Mouse (Mus musculus) heart, postnatal 0 days (tissue): ENCODE results near the gene Fra10ac1. TPM values are rescaled to one million over a fixed set of nuclear protein-coding genes. Genes with fewer than 3 reads are reported as not detected.

Experiments
- ATAC-seq: fragments of 200-750 bp; cut with Nextera tagmentation; 2 replicates; pipeline ENCODE4 v1.8.0; 2017; ENCODE audit warnings: low read depth, moderate number of reproducible peaks, moderate library complexity; ENCODE audit not compliant: insufficient read depth
- DNase-seq: peaks from one replicate; pipeline ENCODE4 v3.0.0-alpha.2; 2016; ENCODE audit warnings: low spot score
- H3K27ac ChIP-seq: fragments of 300-500 bp; sonication (generic); 2 replicates; pipeline ENCODE4 v1.5.1; 2014; ENCODE audit warnings: low read depth, mild to moderate bottlenecking
- H3K27me3 ChIP-seq: fragments of 300-500 bp; sonication (generic); 2 replicates; pipeline ENCODE4 v1.6.1; 2014; ENCODE audit warnings: low read length, mixed read lengths; ENCODE audit not compliant: control insufficient read depth, insufficient read depth
- H3K36me3 ChIP-seq: fragments of 300-500 bp; sonication (generic); replicated peaks from 2 replicates; pipeline ENCODE4 v1.6.1; 2014; ENCODE audit warnings: low read length, mixed read lengths; ENCODE audit not compliant: control insufficient read depth, insufficient read depth
- H3K4me1 ChIP-seq: fragments of 300-500 bp; sonication (generic); 2 replicates; pipeline ENCODE4 v1.6.1; 2014; ENCODE audit warnings: antibody characterized with exemption; ENCODE audit not compliant: control insufficient read depth, insufficient read depth
- H3K4me2 ChIP-seq: fragments of 300-500 bp; sonication (generic); 2 replicates; pipeline ENCODE4 v1.6.1; 2014; ENCODE audit warnings: low read depth, mild to moderate bottlenecking, low read length, moderate library complexity
- H3K4me3 ChIP-seq: fragments of 300-500 bp; sonication (generic); 2 replicates; pipeline ENCODE4 v1.5.1; 2014; ENCODE audit warnings: low read depth, low read length
- H3K9ac ChIP-seq: fragments of 300-500 bp; sonication (generic); replicated peaks from 2 replicates; pipeline ENCODE4 v1.6.1; 2014; ENCODE audit warnings: low read depth, low read length, mixed read lengths
- H3K9me3 ChIP-seq: fragments of 300-500 bp; sonication (generic); replicated peaks from 2 replicates; pipeline ENCODE4 v1.6.1; 2016; ENCODE audit warnings: low read length; ENCODE audit not compliant: control insufficient read depth
- CTCF ChIP-seq: IDR thresholded peaks from 2 replicates; pipeline ENCODE4 v1.5.1; 2016; ENCODE audit warnings: antibody characterized with exemption, control low read depth, low read depth
- EP300 ChIP-seq: IDR thresholded peaks from 2 replicates; pipeline ENCODE4 v1.6.1; 2016; ENCODE audit warnings: antibody characterized with exemption, low read depth
- WGBS: fragments of 180-500 bp; shearing (Covaris S2); extraction: QIAGEN DNeasy Blood & Tissue Kit; methylation state at CpG from one replicate; pipeline ENCODE4 v1.1.7; 2014; 5-methylcytosine and 5-hydroxymethylcytosine counted together
- polyA plus RNA-seq: library from polyadenylated mRNA; unstranded; fragments of >200 nt; fragmentation: Nextera tagmentation; extraction: Ambion mirVana; gene quantifications from 2 replicates; pipeline ENCODE4 v1.2.1, GENCODE M21; 2015
- total RNA-seq: library from RNA; depleted of rRNA; stranded (reverse); fragments of >200 nt; gene quantifications from 2 replicates; pipeline ENCODE4 v1.2.3, GENCODE M21; 2014; ENCODE audit warnings: low replicate concordance

The Fra10ac1 gene
- total and polyA plus RNA-seq, 2 experiments from 2014 or later: 26.2 TPM; not detected in 1

- no peak for DNase-seq
- H3K9ac ChIP-seq: no peak overlapping the region
- H3K27me3 ChIP-seq: no peaks in the 10 kb centered on the region
- no peak overlapping the region for H3K4me2 ChIP-seq
- no peak overlapping the region for H3K4me3 ChIP-seq
- H3K27ac ChIP-seq: no peak overlapping the region
- no peaks in the 10 kb centered on the region for H3K36me3 ChIP-seq
- no peak for TF ChIP-seq CTCF
- TF ChIP-seq EP300: no peak
- ATAC-seq: no peak
- 70% methylated on average over 8 of the region's 8 CpGs for WGBS
- H3K4me1 ChIP-seq: no peaks in the 10 kb centered on the region
- no peaks in the 10 kb centered on the region for H3K9me3 ChIP-seq
These were observed 18.4 kb upstream of the Fra10ac1 start for GRCm38 (mm10) chr19:38242314-38242852.

GRCm38 (mm10) chr19:38238213-38238951 lies 14.4 kb upstream of the Fra10ac1 start:
- Histone ChIP-seq H3K4me1 (no peaks in the 10 kb centered on the region), H3K4me3 (no peak overlapping the region), H3K27me3 (no peaks in the 10 kb centered on the region), H3K36me3 (no peaks in the 10 kb centered on the region), H3K9me3 (no peaks in the 10 kb centered on the region), H3K4me2 (no peak overlapping the region), H3K9ac (no peak overlapping the region), H3K27ac (no peak overlapping the region)
- 64% methylated on average over 12 of the region's 12 CpGs for WGBS
- no peak for ATAC-seq
- TF ChIP-seq CTCF (no peak), EP300 (no peak)
- DNase-seq: no peak

GRCm38 (mm10) chr19:38237834-38238212 lies 13.9 kb upstream of the Fra10ac1 start:
- no peak overlapping the region for H3K4me2 ChIP-seq
- 45% methylated on average over 3 of the region's 3 CpGs for WGBS
- H3K27me3 ChIP-seq: no peaks in the 10 kb centered on the region
- H3K9me3 ChIP-seq: no peaks in the 10 kb centered on the region
- H3K9ac ChIP-seq: no peak overlapping the region
- H3K36me3 ChIP-seq: no peaks in the 10 kb centered on the region
- ATAC-seq: no peak
- no peak overlapping the region for H3K27ac ChIP-seq
- TF ChIP-seq EP300 (no peak), CTCF (no peak)
- H3K4me3 ChIP-seq: no peak overlapping the region
- no peaks in the 10 kb centered on the region for H3K4me1 ChIP-seq
- DNase-seq: no peak

- no peaks in the 10 kb centered on the region for H3K4me1 ChIP-seq
- DNase-seq: no peak
- no peaks in the 10 kb centered on the region for H3K36me3 ChIP-seq
- WGBS: 76% methylated on average over 5 of the region's 5 CpGs
- no peak for ATAC-seq
- H3K4me2 ChIP-seq: no peak overlapping the region
- H3K27me3 ChIP-seq: no peaks in the 10 kb centered on the region
- TF ChIP-seq CTCF: no peak
- H3K9me3 ChIP-seq: no peaks in the 10 kb centered on the region
- no peak overlapping the region for H3K27ac ChIP-seq
- no peak overlapping the region for H3K4me3 ChIP-seq
- H3K9ac ChIP-seq: no peak overlapping the region
These were observed 12.6 kb upstream of the Fra10ac1 start for GRCm38 (mm10) chr19:38236526-38236925.

- Histone ChIP-seq H3K4me1 (no peaks in the 10 kb centered on the region), H3K4me3 (no peak overlapping the region), H3K27me3 (no peaks in the 10 kb centered on the region), H3K9me3 (no peaks in the 10 kb centered on the region), H3K36me3 (no peaks in the 10 kb centered on the region), H3K4me2 (no peak overlapping the region), H3K27ac (no peak overlapping the region), H3K9ac (no peak overlapping the region)
- 63% methylated on average over 4 of the region's 4 CpGs for WGBS
- TF ChIP-seq EP300 (no peak), CTCF (no peak)
- DNase-seq: no peak
- no peak for ATAC-seq
These were observed 8.6 kb upstream of the Fra10ac1 start for GRCm38 (mm10) chr19:38232516-38232915.

- ATAC-seq (no peak), DNase-seq (no peak)
- no peaks in the 10 kb centered on the region for H3K36me3 ChIP-seq
- 64% methylated on average over 8 of the region's 8 CpGs for whole genome bisulfite sequencing
- H3K4me3 ChIP-seq: no peak overlapping the region
- H3K27ac ChIP-seq: no peak overlapping the region
- no peaks in the 10 kb centered on the region for H3K27me3 ChIP-seq
- no peak overlapping the region for H3K9ac ChIP-seq
- no peaks in the 10 kb centered on the region for H3K4me1 ChIP-seq
- TF ChIP-seq CTCF (no peak), EP300 (no peak)
- H3K9me3 ChIP-seq: no peaks in the 10 kb centered on the region
- no peak overlapping the region for H3K4me2 ChIP-seq
These were observed 8.1 kb upstream of the Fra10ac1 start for GRCm38 (mm10) chr19:38232087-38232486.
